Comparison of ENCODE assay signal across 9 mouse cellular contexts in genomic region chr7:119184341-119185143, GRCm38 (mm10). TPM values are rescaled to one million over a fixed set of nuclear protein-coding genes. Genes with fewer than 3 reads are reported as not detected.
DNase-seq lines count a peak whose midpoint lies in the region; ATAC-seq and TF ChIP-seq lines count a peak whose summit lies in the region.
"Had no signal": no experiment of that assay in that cellular context is flagged by ENCODE, and none has a peak within 500 bp of the region (broad histone marks: within the 10 kb centered on the region; RNA-seq: fewer than 3 reads in every experiment).

Gene Gpr139, minus strand, starts transcription at chr7:119184603.

- no peaks in the 10 kb centered on the region for H3K9me3 ChIP-seq in kidney, embryonic 15.5 days (replicated peaks)
- H3K9me3 ChIP-seq in hindbrain, embryonic 14.5 days (ENCODE audit: control insufficient read depth, low read length) = no peaks in the 10 kb centered on the region
- no peaks in the 10 kb centered on the region for H3K9me3 ChIP-seq in limb, embryonic 14.5 days (ENCODE audit: control insufficient read depth, low read length)

- TF ChIP-seq POLR2A in limb, embryonic 14.5 days (IDR thresholded peaks at IDR 0.05; ENCODE audit: borderline replicate concordance, extremely low read depth, insufficient read depth, insufficient read length) = no peak

- H3K9ac ChIP-seq in kidney, embryonic 15.5 days = peak within 1 kb of the TSS; percentile 38
- H3K9ac ChIP-seq in hindbrain, embryonic 14.5 days = peak within 1 kb of the TSS; percentile 67
- H3K9ac ChIP-seq in limb, embryonic 14.5 days (ENCODE audit: low read depth, low read length, severe bottlenecking) = peak within 1 kb of the TSS; percentile 40

- H3K4me3 ChIP-seq in kidney, embryonic 15.5 days (replicated peaks) = peak within 1 kb of the TSS; percentile 48
- peak within 1 kb of the TSS; percentile 47 for H3K4me3 ChIP-seq in hindbrain, embryonic 14.5 days (replicated peaks; ENCODE audit: low read length)
- peak within 1 kb of the TSS; percentile 39 for H3K4me3 ChIP-seq in limb, embryonic 14.5 days (replicated peaks; ENCODE audit: low read length)
- H3K4me3 ChIP-seq: myocyte had no signal

- H3K27me3 ChIP-seq in kidney, embryonic 15.5 days = peaks cover 57% of the 10 kb centered on the region
- no peaks in the 10 kb centered on the region; the same call in 1 of the 2 replicates for H3K27me3 ChIP-seq in hindbrain, embryonic 14.5 days (ENCODE audit: control insufficient read depth, insufficient read depth, low read length)
- peaks cover 41% of the 10 kb centered on the region for H3K27me3 ChIP-seq in limb, embryonic 14.5 days (ENCODE audit: control insufficient read depth, insufficient read depth, low read length)

- WGBS in kidney, embryonic 15.5 days = under 1% methylated on average over 47 of the region's 47 CpGs
- WGBS in hindbrain, embryonic 14.5 days = under 1% methylated on average over 47 of the region's 47 CpGs
- under 1% methylated on average over 47 of the region's 47 CpGs for WGBS in limb, embryonic 14.5 days

- H3K27ac ChIP-seq in kidney, embryonic 15.5 days = no peak within 1 kb of the TSS
- peak within 1 kb of the TSS; percentile 90 for H3K27ac ChIP-seq in hindbrain, embryonic 14.5 days
- H3K27ac ChIP-seq in limb, embryonic 14.5 days (replicated peaks; ENCODE audit: low read depth, low read length) = no peak within 1 kb of the TSS

- H3K4me2 ChIP-seq in kidney, embryonic 15.5 days = peak within 1 kb of the TSS; percentile 93
- peak within 1 kb of the TSS; percentile 74 for H3K4me2 ChIP-seq in hindbrain, embryonic 14.5 days (replicated peaks)
- peak within 1 kb of the TSS; percentile 74 for H3K4me2 ChIP-seq in limb, embryonic 14.5 days (replicated peaks; ENCODE audit: low read depth, low read length, severe bottlenecking)

- peak; percentile 83 for ATAC-seq in kidney, embryonic 15.5 days (replicated peaks; ENCODE audit: low FRiP score)
- ATAC-seq in hindbrain, embryonic 14.5 days (ENCODE audit: low FRiP score) = peak; percentile 94
- ATAC-seq in limb, embryonic 14.5 days (ENCODE audit: low FRiP score, low read depth) = peak; percentile 67

- no peak for DNase-seq in kidney, postnatal 25 days
- DNase-seq in embryo, embryonic 11 days = peak; percentile 75
- DNase-seq in hindbrain, embryonic 14.5 days (ENCODE audit: low spot score) = peak; percentile 78
- no peak for DNase-seq in limb, embryonic 14.5 days (ENCODE audit: low spot score)
- DNase-seq in right cerebral cortex, adult 2 months (ENCODE audit: low spot score in 2 of 2) = peak; percentile 34 to 37
- DNase-seq in MN1 (ENCODE audit: low spot score) = no peak
- no peak for DNase-seq in urinary bladder, postnatal 10 days (ENCODE audit: low spot score)

- H3K36me3 ChIP-seq in kidney, embryonic 15.5 days = no peaks in the 10 kb centered on the region
- no peaks in the 10 kb centered on the region for H3K36me3 ChIP-seq in hindbrain, embryonic 14.5 days (replicated peaks; ENCODE audit: control insufficient read depth, insufficient read depth)
- H3K36me3 ChIP-seq in limb, embryonic 14.5 days (ENCODE audit: control insufficient read depth, insufficient read depth, low read length) = no peaks in the 10 kb centered on the region

- H3K4me1 ChIP-seq in kidney, embryonic 15.5 days = peaks cover 13% of the 10 kb centered on the region
- peaks cover 19% of the 10 kb centered on the region; the same call in 1 of the 2 replicates for H3K4me1 ChIP-seq in hindbrain, embryonic 14.5 days (replicated peaks; ENCODE audit: control insufficient read depth, insufficient read depth, low read length)
- no peaks in the 10 kb centered on the region for H3K4me1 ChIP-seq in limb, embryonic 14.5 days (ENCODE audit: control insufficient read depth, insufficient read depth, low read length)

RNA-seq across cellular contexts. Expression of gene Gpr139, which starts in this region (rescaled TPM):
- 0.34 TPM in 1 of 2 replicates, not detected in the other for polyA plus RNA-seq in kidney, embryonic 15.5 days (2015; fragmentation: Nextera tagmentation; extraction: Ambion mirVana)
- 14.7 and 17.8 TPM in 2 replicates for polyA plus RNA-seq in hindbrain, embryonic 14.5 days (2014; fragmentation: Nextera tagmentation; extraction: Ambion mirVana)
- polyA plus RNA-seq in limb, embryonic 14.5 days (2012; rRNA removed) = 0.01 TPM in 1 of 2 replicates, not detected in the other
- polyA plus RNA-seq in limb, embryonic 14.5 days (2014; fragmentation: Nextera tagmentation; extraction: Ambion mirVana) = not detected in 2 replicates
- polyA plus RNA-seq: myocyte had no signal

Comparison
In these comparisons a context has a peak if more than half of its experiments do, and no peak if none do; other contexts are left out.
1. RNA of gene Gpr139 (polyA plus RNA-seq): 14.7 to 17.8 TPM in hindbrain, embryonic 14.5 days; 0.34 TPM in kidney, embryonic 15.5 days and 0.01 TPM in limb, embryonic 14.5 days; every median in the first group is over 10 times any median in the second.
2. Peak in ATAC-seq, H3K4me3 ChIP-seq, H3K9ac ChIP-seq and H3K4me2 ChIP-seq in kidney, embryonic 15.5 days; RNA of the gene not detected or under 1 TPM.
3. Peak in ATAC-seq, H3K4me3 ChIP-seq, H3K9ac ChIP-seq and H3K4me2 ChIP-seq in limb, embryonic 14.5 days; RNA of the gene not detected or under 1 TPM.
4. DNase-seq: peak in embryo, embryonic 11 days (single experiment), hindbrain, embryonic 14.5 days (single experiment) and right cerebral cortex, adult 2 months (2 of 2); none in kidney, postnatal 25 days (0 of 2), limb, embryonic 14.5 days (single experiment), MN1 (single experiment) and urinary bladder, postnatal 10 days (single experiment).
5. Peak in every context shown above with its lines, with median percentiles within 50 percentile points of each other: ATAC-seq, H3K4me2 ChIP-seq, H3K4me3 ChIP-seq and H3K9ac ChIP-seq.